Mouse (Mus musculus) limb, embryonic 11.5 days (tissue): ENCODE results near the gene Gm36176. TPM values are rescaled to one million over a fixed set of nuclear protein-coding genes. Genes with fewer than 3 reads are reported as not detected.

ENCODE experiments used
- ATAC-seq: fragments of 200-750 bp; cut with Nextera tagmentation; 2 replicates; pipeline ENCODE4 v1.8.0; 2017; ENCODE audit warnings: low read depth; ENCODE audit not compliant: insufficient number of reproducible peaks, low FRiP score, low TSS enrichment
- DNase-seq: peaks from one replicate; pipeline ENCODE4 v3.0.0-alpha.2; 2015; ENCODE audit warnings: low spot score
- H3K27ac ChIP-seq: fragments of 300-500 bp; sonication (generic); replicated peaks from 2 replicates; pipeline ENCODE4 v1.5.1; 2014; ENCODE audit warnings: low read depth, mild to moderate bottlenecking, low read length
- H3K27me3 ChIP-seq: fragments of 300-500 bp; sonication (generic); 2 replicates; pipeline ENCODE4 v1.6.1; 2014; ENCODE audit warnings: mild to moderate bottlenecking, low read length, mixed read lengths; ENCODE audit not compliant: control insufficient read depth, insufficient read depth
- H3K36me3 ChIP-seq: fragments of 300-500 bp; sonication (generic); 2 replicates; pipeline ENCODE4 v1.6.1; 2014; ENCODE audit warnings: mild to moderate bottlenecking, low read length, moderate library complexity, mixed read lengths; ENCODE audit not compliant: control insufficient read depth, insufficient read depth
- H3K4me1 ChIP-seq: fragments of 300-500 bp; sonication (generic); 2 replicates; pipeline ENCODE4 v1.6.1; 2014; ENCODE audit warnings: low read length, mixed read lengths; ENCODE audit not compliant: control insufficient read depth, insufficient read depth
- H3K4me2 ChIP-seq: fragments of 300-500 bp; sonication (generic); 2 replicates; pipeline ENCODE4 v1.6.1; 2014; ENCODE audit warnings: low read depth, mild to moderate bottlenecking, moderate library complexity; ENCODE audit not compliant: severe bottlenecking
- H3K4me3 ChIP-seq: fragments of 300-500 bp; sonication (generic); 2 replicates; pipeline ENCODE4 v1.5.1; 2014; ENCODE audit warnings: low read depth, low read length
- H3K9ac ChIP-seq: fragments of 300-500 bp; sonication (generic); 2 replicates; pipeline ENCODE4 v1.6.1; 2014; ENCODE audit warnings: mild to moderate bottlenecking, low read length
- H3K9me3 ChIP-seq: fragments of 300-500 bp; sonication (generic); 2 replicates; pipeline ENCODE4 v1.6.1; 2016; ENCODE audit warnings: low read length; ENCODE audit not compliant: control insufficient read depth
- WGBS: fragments of 180-500 bp; shearing (Covaris S2); extraction: QIAGEN DNeasy Blood & Tissue Kit; methylation state at CpG from one replicate; pipeline ENCODE4 v1.1.7; 2014; 5-methylcytosine and 5-hydroxymethylcytosine counted together
- polyA plus RNA-seq: library from polyadenylated mRNA; unstranded; fragments of >200 nt; fragmentation: Nextera tagmentation; extraction: Ambion mirVana; gene quantifications from 2 replicates; pipeline ENCODE4 v1.2.1, GENCODE M21; 2014

The Gm36176 gene
- polyA plus RNA-seq, 1 experiment from 2014 or later: not detected

DNA sequence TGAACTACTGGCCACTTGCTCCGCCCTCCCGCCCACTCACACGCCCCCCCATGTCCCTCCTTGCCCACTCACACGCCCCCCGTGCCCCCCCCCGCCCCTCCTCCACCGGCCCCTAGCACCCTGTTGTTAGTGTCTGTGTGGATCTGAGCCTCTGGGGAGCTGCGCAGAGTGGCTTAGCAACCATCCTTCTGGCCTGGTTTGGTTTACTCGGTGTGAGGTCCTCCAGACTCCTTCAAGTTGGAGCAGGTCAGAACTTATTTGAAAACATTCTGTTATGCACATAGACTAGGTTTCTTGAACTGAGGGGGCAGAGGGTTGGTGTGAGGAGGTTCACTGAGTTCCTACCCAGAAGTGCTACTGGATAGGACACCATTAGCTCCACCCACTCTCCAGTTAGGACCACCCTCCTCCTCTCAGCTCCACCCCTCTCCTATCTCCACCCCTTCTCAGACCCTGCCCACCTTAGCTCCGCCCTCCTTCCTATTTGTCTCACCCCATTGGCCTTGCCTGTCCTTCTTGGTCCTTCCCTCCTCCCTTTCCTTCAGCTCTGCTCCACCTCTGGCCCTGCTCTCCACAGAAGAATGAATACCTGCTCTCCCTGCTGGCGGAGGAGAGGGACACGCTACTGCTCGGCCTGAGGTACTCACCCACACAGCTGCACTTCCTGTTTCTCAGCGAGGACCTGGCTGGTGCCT, 17.6 kb downstream of the Gm36176 start:
- Histone ChIP-seq H3K4me2 (peak overlapping the region; percentile 36), H3K27me3 (no peaks in the 10 kb centered on the region), H3K4me1 (no peaks in the 10 kb centered on the region), H3K27ac (no peak overlapping the region), H3K4me3 (no peak overlapping the region), H3K9me3 (no peaks in the 10 kb centered on the region), H3K9ac (0 out of 2 replicates have a peak overlapping the region, but pooled peaks have one; percentile 13), H3K36me3 (no peaks in the 10 kb centered on the region)
- peak; percentile 66 for DNase-seq
- ATAC-seq: peak; percentile 73
- WGBS: 28% methylated on average over 14 of the region's 14 CpGs

DNA sequence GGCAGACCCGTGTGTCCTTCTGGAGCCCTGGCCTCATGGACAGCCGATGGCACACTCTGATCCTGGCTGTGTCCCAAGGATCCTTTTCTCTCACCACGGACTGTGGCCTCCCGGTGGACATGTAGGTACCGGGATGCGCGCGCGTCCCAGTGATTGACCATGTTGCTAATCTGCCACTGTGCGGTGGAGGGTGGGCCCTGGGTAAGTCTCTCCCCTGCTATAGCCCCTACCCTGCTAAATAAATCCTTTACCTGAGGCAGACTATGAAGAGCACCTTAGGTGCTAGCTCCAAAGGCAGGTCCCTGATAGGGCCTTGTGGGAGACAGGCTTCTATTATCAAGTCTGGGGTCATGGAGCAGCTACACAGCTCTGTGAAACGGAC, 18.1 kb downstream of the Gm36176 start:
- no peaks in the 10 kb centered on the region for H3K36me3 ChIP-seq
- H3K4me2 ChIP-seq: peak overlapping the region; percentile 36
- 0 out of 2 replicates have a peak overlapping the region, but pooled peaks have one; percentile 13 for H3K9ac ChIP-seq
- no peak for DNase-seq
- H3K4me1 ChIP-seq: no peaks in the 10 kb centered on the region
- H3K27me3 ChIP-seq: no peaks in the 10 kb centered on the region
- no peaks in the 10 kb centered on the region for H3K9me3 ChIP-seq
- H3K27ac ChIP-seq: no peak overlapping the region
- WGBS: 30% methylated on average over 11 of the region's 11 CpGs
- no peak overlapping the region for H3K4me3 ChIP-seq
- no peak for ATAC-seq

DNA sequence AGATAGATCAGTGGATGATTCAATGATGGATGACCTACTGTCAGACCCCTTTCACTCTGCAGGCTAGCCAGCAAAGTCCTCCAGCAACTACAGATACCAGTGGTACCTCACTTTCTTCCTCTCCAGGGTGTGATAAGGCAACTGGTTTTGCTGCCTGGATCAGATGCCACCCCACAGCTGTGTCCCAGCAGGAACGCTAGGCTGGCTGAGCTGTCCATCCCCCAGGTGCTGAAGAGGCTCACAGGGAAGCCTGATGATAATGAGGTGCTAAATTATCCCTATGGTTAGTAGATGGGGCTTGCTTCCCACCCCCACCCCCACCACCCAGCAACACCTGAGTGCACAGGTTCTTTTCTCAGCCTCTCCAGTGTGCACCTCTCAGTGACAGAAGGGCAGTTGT, 20.9 kb downstream of the Gm36176 start:
- WGBS: 10% methylated on average over 1 of the region's 1 CpGs
- Histone ChIP-seq H3K4me1 (no peaks in the 10 kb centered on the region), H3K9me3 (no peaks in the 10 kb centered on the region), H3K36me3 (no peaks in the 10 kb centered on the region), H3K4me3 (no peak overlapping the region), H3K4me2 (no peak overlapping the region), H3K9ac (no peak overlapping the region), H3K27me3 (no peaks in the 10 kb centered on the region), H3K27ac (no peak overlapping the region)
- DNase-seq: peak; percentile 45
- ATAC-seq: no peak

DNA sequence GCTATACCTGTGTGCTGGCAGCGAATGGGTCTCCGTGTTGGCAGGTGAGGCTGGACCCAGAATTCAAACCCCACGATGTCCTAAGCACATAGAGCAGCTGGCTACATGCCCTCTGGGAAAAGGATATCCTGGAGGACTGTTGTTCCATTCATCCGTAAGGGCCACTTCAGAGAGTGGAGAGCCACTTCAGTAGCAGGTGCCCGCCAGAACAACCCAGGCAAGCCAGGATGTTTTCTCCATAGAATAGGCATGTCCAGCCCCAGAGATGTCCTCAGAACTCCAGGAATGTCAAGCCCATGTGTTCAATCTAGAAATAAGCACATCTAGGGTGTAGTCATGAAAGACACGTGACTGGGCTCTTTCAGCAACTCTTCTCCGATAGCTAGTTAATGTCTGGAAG, 23.0 kb downstream of the Gm36176 start:
- no peaks in the 10 kb centered on the region for H3K9me3 ChIP-seq
- H3K4me2 ChIP-seq: no peak overlapping the region
- 88% methylated on average over 7 of the region's 7 CpGs for WGBS
- H3K4me1 ChIP-seq: no peaks in the 10 kb centered on the region
- no peaks in the 10 kb centered on the region for H3K36me3 ChIP-seq
- no peak overlapping the region for H3K9ac ChIP-seq
- no peaks in the 10 kb centered on the region for H3K27me3 ChIP-seq
- no peak for DNase-seq
- no peak for ATAC-seq
- H3K4me3 ChIP-seq: no peak overlapping the region
- no peak overlapping the region for H3K27ac ChIP-seq

DNA sequence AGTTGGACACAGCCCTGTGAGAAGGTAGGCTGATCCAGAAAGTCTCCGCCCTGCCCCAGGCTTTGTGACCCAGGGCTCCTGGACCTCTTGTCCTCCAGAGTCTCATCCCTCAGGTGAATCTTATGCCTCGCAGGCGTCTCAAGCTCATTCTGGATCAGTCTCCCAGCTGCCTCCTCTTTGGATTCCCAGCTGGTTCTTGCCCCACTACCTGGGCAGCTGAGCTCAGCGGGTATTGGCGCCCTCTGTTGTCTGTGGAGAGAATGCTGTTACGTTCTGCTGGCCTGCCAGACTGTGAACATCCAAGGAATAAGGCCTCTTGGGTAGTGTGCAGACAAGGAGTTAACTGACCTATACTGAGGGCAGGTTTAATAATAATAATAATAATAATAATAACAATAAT, 32.4 kb downstream of the Gm36176 start:
- Histone ChIP-seq H3K9me3 (no peaks in the 10 kb centered on the region), H3K9ac (no peak overlapping the region), H3K4me2 (no peak overlapping the region), H3K27ac (no peak overlapping the region), H3K36me3 (no peaks in the 10 kb centered on the region), H3K4me3 (no peak overlapping the region), H3K27me3 (no peaks in the 10 kb centered on the region), H3K4me1 (no peaks in the 10 kb centered on the region)
- ATAC-seq (no peak), DNase-seq (peak; percentile 29)
- WGBS: 62% methylated on average over 6 of the region's 6 CpGs

DNA sequence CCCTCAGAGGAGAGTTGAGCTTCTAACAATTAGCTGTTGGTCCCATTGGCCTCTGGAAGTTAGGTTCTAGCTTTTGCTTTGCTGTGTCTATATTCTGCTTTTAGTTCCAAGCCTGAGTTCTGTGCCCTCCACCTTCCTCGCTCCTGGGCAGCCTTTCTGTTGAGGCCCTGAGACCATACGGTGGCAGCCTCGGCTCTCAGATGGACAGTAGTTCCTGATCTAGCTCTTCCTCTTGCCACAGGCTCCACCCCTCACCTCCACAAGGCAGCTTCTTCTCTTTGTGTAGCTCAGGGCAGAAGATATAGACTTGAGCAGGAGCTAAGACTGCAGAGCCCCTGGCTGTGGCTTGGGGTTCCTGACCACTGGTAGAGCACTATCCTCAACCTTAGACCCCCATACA, 33.7 kb downstream of the Gm36176 start:
- Histone ChIP-seq H3K27ac (no peak overlapping the region), H3K4me2 (no peak overlapping the region), H3K36me3 (no peaks in the 10 kb centered on the region), H3K9me3 (no peaks in the 10 kb centered on the region), H3K27me3 (no peaks in the 10 kb centered on the region), H3K4me1 (no peaks in the 10 kb centered on the region), H3K9ac (no peak overlapping the region), H3K4me3 (no peak overlapping the region)
- WGBS: 84% methylated on average over 3 of the region's 3 CpGs
- DNase-seq (no peak), ATAC-seq (no peak)

DNA sequence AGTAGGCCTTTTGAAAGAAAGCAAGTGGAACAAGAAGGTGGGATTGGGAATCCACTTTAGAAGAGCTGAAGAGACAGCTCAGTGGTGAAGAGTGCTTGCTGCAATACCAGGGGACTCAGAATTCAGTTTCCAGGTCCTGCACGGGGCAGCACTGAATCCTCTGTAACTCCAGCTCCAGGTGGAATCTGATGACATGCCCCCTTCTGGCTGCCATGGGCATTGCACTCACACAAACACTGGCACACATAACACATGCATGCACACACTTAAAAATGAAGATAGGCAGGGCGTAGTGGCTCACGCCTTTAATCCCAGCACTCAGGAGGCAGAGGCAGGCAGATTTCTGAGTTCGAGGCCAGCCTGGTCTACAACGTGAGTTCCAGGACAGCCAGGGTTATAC, 36.0 kb downstream of the Gm36176 start:
- WGBS: 86% methylated on average over 5 of the region's 5 CpGs
- no peak for ATAC-seq

DNA sequence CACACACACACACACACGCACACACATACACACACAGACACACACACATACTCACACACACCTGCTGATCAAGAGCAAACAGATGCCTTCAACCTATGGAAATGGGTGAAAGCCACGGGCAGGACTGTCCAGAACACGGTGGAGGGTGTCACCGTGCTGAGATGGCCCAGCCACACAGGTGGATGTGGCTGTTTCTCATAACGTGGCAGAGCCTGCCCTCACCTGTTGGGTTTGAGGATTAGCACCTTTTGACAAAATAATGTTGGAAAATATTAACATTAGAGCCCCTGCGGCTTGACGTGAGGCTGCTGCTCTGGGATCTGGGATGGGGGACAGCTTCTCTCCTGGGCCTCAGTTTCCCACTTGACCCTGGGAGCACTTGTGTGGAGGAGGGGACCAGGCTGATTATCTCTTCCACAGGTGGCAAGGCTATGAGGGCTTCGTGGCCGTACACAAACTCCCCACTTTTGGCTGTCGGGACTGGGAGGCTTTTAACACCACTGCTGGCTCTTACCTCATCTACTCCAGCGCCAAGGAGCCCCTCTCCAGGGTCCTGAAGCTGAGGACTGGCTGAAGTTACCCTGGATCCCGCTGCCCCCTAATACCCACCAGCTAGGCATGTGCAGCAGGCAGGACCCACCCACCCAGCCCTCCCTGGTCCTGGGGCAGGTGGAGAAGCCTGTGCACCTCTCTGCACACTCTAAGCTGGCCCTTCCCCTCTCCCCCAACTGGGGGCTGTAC, 39.6 kb downstream of the Gm36176 start:
- no peaks in the 10 kb centered on the region for H3K27me3 ChIP-seq
- no peaks in the 10 kb centered on the region for H3K9me3 ChIP-seq
- H3K4me1 ChIP-seq: no peaks in the 10 kb centered on the region
- no peak overlapping the region for H3K27ac ChIP-seq
- no peaks in the 10 kb centered on the region for H3K36me3 ChIP-seq
- ATAC-seq (no peak), DNase-seq (peak; percentile 60)
- WGBS: 52% methylated on average over 12 of the region's 12 CpGs
- H3K4me3 ChIP-seq: no peak overlapping the region
- no peak overlapping the region for H3K4me2 ChIP-seq
- H3K9ac ChIP-seq: no peak overlapping the region

More for the DNA sequence above, 36.0 kb downstream of the Gm36176 start:
- no peak overlapping the region for H3K4me2 ChIP-seq
- H3K27me3 ChIP-seq: no peaks in the 10 kb centered on the region
- no peak overlapping the region for H3K4me3 ChIP-seq
- H3K4me1 ChIP-seq: no peaks in the 10 kb centered on the region
- no peak overlapping the region for H3K27ac ChIP-seq
- H3K9ac ChIP-seq: no peak overlapping the region
- no peaks in the 10 kb centered on the region for H3K9me3 ChIP-seq
- no peaks in the 10 kb centered on the region for H3K36me3 ChIP-seq
- no peak for DNase-seq
